Mouse (Mus musculus): ENCODE measurements around the gene Csnk1d.

Csnk1d gene

GRCm38 (mm10) chr11:120987608-120988007, 3.5 kb downstream of the Csnk1d start:
- DNase-seq (ENCODE audit: low spot score), result no peak

- DNase-seq (ENCODE audit: low spot score), result no peak
These were observed 6.4 kb downstream of the Csnk1d start for GRCm38 (mm10) chr11:120984448-120985330.

- DNase-seq (ENCODE audit: low spot score), result no peak
These were observed 8.7 kb downstream of the Csnk1d start for GRCm38 (mm10) chr11:120982459-120982858.

- no peak for DNase-seq (ENCODE audit: low spot score)
These were observed 9.5 kb downstream of the Csnk1d start for GRCm38 (mm10) chr11:120981661-120982060.

- no peak for DNase-seq (ENCODE audit: low spot score)
These were observed 10.6 kb downstream of the Csnk1d start for GRCm38 (mm10) chr11:120980427-120981035.

- no peak for DNase-seq (ENCODE audit: low spot score)
These were observed 11.3 kb downstream of the Csnk1d start for GRCm38 (mm10) chr11:120979711-120980426.

- DNase-seq (ENCODE audit: low spot score), result no peak
These were observed 17.8 kb downstream of the Csnk1d start for GRCm38 (mm10) chr11:120973318-120973717.

GRCm38 (mm10) chr11:120971237-120971636, 19.9 kb downstream of the Csnk1d start:
- DNase-seq (ENCODE audit: low spot score), result no peak

- no peak for DNase-seq (ENCODE audit: low spot score)
These were observed 21.4 kb downstream of the Csnk1d start for GRCm38 (mm10) chr11:120969742-120970141.

- DNase-seq (ENCODE audit: low spot score), result no peak
These were observed 25.5 kb downstream of the Csnk1d start for GRCm38 (mm10) chr11:120965587-120965986.

GRCm38 (mm10) chr11:120964195-120965157, 26.7 kb downstream of the Csnk1d start:
- DNase-seq (ENCODE audit: low spot score), result no peak

GRCm38 (mm10) chr11:120962909-120963308, 28.2 kb downstream of the Csnk1d start:
- DNase-seq (ENCODE audit: low spot score), result no peak

- no peak for DNase-seq (ENCODE audit: low spot score)
These were observed 28.9 kb downstream of the Csnk1d start for GRCm38 (mm10) chr11:120962050-120962771.

GRCm38 (mm10) chr11:120961594-120961993, 29.5 kb downstream of the Csnk1d start:
- no peak for DNase-seq (ENCODE audit: low spot score)

- no peak for DNase-seq (ENCODE audit: low spot score)
These were observed 30.9 kb downstream of the Csnk1d start for GRCm38 (mm10) chr11:120960248-120960647.

GRCm38 (mm10) chr11:120959564-120959963, 31.6 kb downstream of the Csnk1d start:
- DNase-seq (ENCODE audit: low spot score), result no peak

- DNase-seq (ENCODE audit: low spot score), result no peak
These were observed 32.1 kb downstream of the Csnk1d start for GRCm38 (mm10) chr11:120959066-120959465.

- peak; percentile 60 for DNase-seq (ENCODE audit: low spot score)
These were observed 33.3 kb downstream of the Csnk1d start for GRCm38 (mm10) chr11:120957731-120958257.

GRCm38 (mm10) chr11:120957052-120957451, 34.1 kb downstream of the Csnk1d start:
- no peak for DNase-seq (ENCODE audit: low spot score)

- no peak for DNase-seq (ENCODE audit: low spot score)
These were observed 35.4 kb downstream of the Csnk1d start for GRCm38 (mm10) chr11:120955701-120956100.

GRCm38 (mm10) chr11:120954936-120955335, 36.2 kb downstream of the Csnk1d start:
- DNase-seq (ENCODE audit: low spot score), result no peak
